Mouse (Mus musculus): ENCODE data around the gene Lcor. TPM values are rescaled to one million over a fixed set of nuclear protein-coding genes. Genes with fewer than 3 reads are reported as not detected.
A peak's percentile ranks its signal among the peaks of the same experiment; 100 is the strongest.

The Lcor gene
- 4.2 and 4.6 TPM in 2 replicates for polyA plus RNA-seq (2012; rRNA removed)

DNA sequence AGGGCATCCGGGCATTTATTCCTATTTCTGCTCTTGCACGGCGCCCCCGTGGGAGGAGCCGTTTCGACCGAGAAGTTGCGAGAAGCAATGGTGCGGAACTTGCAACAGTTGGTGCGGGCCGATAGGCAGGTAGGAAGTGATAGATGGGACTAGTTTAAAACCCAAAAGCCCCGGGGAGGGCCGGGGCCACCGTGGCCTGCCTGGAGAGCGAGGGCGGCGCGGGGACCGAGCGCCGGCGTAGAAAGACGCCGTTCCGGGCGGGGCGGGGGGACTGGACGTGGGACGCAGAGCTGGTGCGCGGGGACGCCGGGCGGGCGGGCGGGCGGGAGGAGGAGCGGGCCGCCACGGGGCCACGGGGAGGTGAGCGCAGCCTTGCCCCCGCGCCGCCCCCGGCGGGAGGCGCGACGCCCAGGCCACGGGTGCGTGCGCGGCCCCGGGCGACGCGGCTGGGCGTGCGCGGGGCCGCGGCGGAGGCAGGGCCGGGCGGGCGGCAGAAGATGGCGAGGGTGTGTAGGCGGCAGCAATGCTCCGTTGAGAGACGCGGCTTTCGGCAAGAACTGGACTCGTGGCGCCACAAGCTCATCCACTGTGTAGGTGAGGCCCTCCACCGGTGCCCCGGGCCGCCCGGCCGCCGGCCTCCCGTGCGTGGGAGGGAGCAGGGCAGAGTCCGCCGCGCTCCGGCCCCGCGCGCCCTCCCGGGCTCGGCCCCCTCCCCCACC is at the start of gene Lcor:
Gene Lcor (plus strand): TSS at position 448 of the 719 bp plus-strand sequence.
- WGBS = under 1% methylated on average over 79 of the region's 92 CpGs
- Histone ChIP-seq H3K4me1 (ENCODE audit: control insufficient read depth, insufficient read depth, low read length) (peaks cover 5% of the 10 kb centered on the region; the same call in 1 of the 2 replicates), H3K27me3 (ENCODE audit: control insufficient read depth, insufficient read depth, low read length) (no peaks in the 10 kb centered on the region), H3K4me3 (replicated peaks; ENCODE audit: insufficient read depth, low read depth, low read length) (peak within 1 kb of the TSS; percentile 92), H3K27ac (ENCODE audit: insufficient read depth, low read length) (peak within 1 kb of the TSS; percentile 94)
- peak; percentile 86 to 91 for DNase-seq
- TF ChIP-seq CTCF (IDR thresholded peaks at IDR 0.05; ENCODE audit: borderline replicate concordance, insufficient read depth, low read depth, low read length) = no peak
- peak; percentile 89 for TF ChIP-seq POLR2A (IDR thresholded peaks at IDR 0.05; ENCODE audit: borderline replicate concordance, insufficient read depth, low read length)

DNA sequence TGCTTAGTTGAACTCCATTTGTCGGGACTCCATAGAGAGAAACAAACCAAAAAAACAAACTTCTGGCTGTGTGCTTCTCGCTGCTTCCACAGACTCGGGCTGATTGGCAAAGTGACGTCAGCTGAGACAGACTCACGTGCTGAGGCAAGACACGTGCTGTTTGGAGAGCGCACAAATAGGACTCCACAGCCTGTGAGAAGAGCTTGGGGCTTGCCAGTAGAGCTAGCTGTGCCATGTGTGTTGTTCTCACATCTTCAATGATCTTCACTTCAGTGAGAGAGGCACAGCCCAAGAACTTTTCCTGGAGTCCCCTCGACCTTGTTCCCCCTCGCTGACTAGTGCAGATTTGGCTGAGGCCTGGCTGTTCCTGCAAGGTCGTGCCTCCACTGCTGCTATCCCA is 47.1 kb upstream of the Lcor start:
- no peak for TF ChIP-seq POLR2A (IDR thresholded peaks at IDR 0.05; ENCODE audit: borderline replicate concordance, insufficient read depth, low read length)
- no peak for TF ChIP-seq CTCF (IDR thresholded peaks at IDR 0.05; ENCODE audit: borderline replicate concordance, insufficient read depth, low read depth, low read length)
- DNase-seq = no peak
- H3K27me3 ChIP-seq (ENCODE audit: control insufficient read depth, insufficient read depth, low read length) = no peaks in the 10 kb centered on the region
- H3K4me3 ChIP-seq (replicated peaks; ENCODE audit: insufficient read depth, low read depth, low read length) = no peak overlapping the region
- 90% methylated on average over 10 of the region's 10 CpGs for WGBS
- no peak overlapping the region for H3K27ac ChIP-seq (ENCODE audit: insufficient read depth, low read length)
- peaks cover 3% of the 10 kb centered on the region; the same call in 1 of the 2 replicates for H3K4me1 ChIP-seq (ENCODE audit: control insufficient read depth, insufficient read depth, low read length)

DNA sequence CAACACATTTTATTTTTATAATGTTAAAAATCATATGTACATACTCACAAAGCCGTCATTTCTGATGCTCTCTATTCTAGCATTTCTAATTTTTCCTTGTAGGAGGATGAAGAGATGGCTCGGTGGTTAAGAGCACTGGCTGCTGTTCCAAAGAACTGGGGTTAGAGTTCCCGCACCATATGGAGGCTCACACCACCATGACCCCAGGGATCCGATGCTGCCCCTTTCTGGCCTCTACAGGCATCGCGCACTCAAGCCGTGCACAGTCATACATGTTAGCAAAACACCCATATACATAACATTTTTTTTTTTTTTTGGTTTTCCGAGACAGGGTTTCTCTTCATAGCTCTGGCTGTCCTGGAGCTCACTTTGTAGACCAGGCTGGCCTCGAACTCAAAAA is 46.0 kb upstream of the Lcor start:
- Histone ChIP-seq H3K27ac (ENCODE audit: insufficient read depth, low read length) (no peak overlapping the region), H3K27me3 (ENCODE audit: control insufficient read depth, insufficient read depth, low read length) (no peaks in the 10 kb centered on the region), H3K4me1 (ENCODE audit: control insufficient read depth, insufficient read depth, low read length) (peaks cover 3% of the 10 kb centered on the region; the same call in 1 of the 2 replicates), H3K4me3 (replicated peaks; ENCODE audit: insufficient read depth, low read depth, low read length) (no peak overlapping the region)
- no peak for DNase-seq
- TF ChIP-seq CTCF (IDR thresholded peaks at IDR 0.05; ENCODE audit: borderline replicate concordance, insufficient read depth, low read depth, low read length) (no peak), POLR2A (IDR thresholded peaks at IDR 0.05; ENCODE audit: borderline replicate concordance, insufficient read depth, low read length) (no peak)
- WGBS = 92% methylated on average over 9 of the region's 9 CpGs

DNA sequence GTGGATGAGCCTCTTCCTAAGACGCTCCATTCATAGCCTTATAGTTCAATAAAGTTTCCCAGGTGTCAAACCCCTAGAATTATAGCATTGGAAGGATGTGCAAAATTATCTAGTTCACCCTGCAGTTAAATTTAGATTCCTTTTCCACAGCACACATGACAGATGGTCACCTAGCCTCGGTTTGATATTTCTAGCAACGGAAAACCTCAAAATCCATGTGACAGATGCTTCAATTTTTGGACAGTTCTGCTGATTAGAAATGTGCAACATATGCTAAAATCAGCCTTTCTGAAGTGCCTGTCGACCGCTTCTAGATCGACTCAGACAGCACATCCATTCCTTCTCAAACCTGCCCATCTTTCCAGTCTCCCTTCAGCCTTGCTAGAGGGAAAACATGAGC is 43.5 kb upstream of the Lcor start:
- Histone ChIP-seq H3K4me3 (replicated peaks; ENCODE audit: insufficient read depth, low read depth, low read length) (no peak overlapping the region), H3K27ac (ENCODE audit: insufficient read depth, low read length) (no peak overlapping the region), H3K27me3 (ENCODE audit: control insufficient read depth, insufficient read depth, low read length) (no peaks in the 10 kb centered on the region), H3K4me1 (ENCODE audit: control insufficient read depth, insufficient read depth, low read length) (peaks cover 3% of the 10 kb centered on the region; the same call in 1 of the 2 replicates)
- 25% methylated on average over 6 of the region's 6 CpGs for WGBS
- TF ChIP-seq POLR2A (IDR thresholded peaks at IDR 0.05; ENCODE audit: borderline replicate concordance, insufficient read depth, low read length) = no peak
- no peak for TF ChIP-seq CTCF (IDR thresholded peaks at IDR 0.05; ENCODE audit: borderline replicate concordance, insufficient read depth, low read depth, low read length)
- DNase-seq = peak; percentile 30 to 82

DNA sequence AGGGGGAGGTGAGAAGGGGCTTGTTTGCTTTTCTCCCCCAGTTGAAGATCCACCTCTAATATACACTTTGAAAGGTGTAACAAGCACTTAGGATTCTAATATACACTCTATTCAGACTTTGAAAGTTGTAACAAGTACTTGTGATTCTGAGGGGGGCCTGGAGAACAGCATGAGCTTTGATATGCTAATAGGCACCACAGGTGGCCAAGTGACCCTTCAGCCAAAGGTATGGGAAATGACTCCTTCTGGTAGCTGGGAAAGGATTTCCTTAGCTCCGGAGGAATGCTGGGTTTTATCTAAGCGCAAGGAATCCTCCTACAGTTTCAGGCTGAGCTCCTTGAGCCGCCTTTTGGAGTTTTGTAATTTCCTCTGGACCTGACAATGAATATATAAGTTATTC is 41.0 kb upstream of the Lcor start:
- TF ChIP-seq POLR2A (IDR thresholded peaks at IDR 0.05; ENCODE audit: borderline replicate concordance, insufficient read depth, low read length) (no peak), CTCF (IDR thresholded peaks at IDR 0.05; ENCODE audit: borderline replicate concordance, insufficient read depth, low read depth, low read length) (no peak)

DNA sequence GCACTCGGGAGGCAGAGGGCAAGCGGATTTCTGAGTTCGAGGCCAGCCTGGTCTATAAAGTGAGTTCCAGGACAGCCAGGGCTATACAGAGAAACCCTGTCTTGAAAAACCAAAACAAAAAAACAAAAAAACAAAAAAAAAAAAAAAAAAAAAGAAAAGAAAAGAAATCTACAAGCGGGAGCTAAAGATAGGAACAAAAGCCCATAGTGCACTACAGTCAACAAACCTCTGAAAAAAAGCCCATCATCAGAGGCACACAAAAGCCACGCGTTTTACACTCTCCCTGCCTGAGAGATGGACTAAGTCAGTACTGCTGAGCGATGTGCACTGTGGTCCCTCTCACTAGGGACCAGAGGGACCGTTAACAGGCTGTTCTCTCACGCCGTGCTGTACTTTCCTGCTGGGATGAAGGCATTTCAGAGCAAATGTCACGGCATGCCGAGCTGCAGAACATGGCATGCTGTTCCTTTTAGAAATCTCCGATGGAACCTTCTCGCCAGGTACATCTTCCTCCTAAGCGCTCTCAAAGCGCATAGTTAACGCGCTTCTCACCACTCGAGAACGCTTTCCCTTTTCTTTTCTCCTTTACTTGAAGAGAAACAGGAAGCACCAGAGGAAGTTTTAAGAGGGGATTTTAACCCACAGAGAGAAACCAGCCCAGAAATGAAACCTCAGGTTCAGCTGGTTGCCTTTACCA is 40.4 kb upstream of the Lcor start:
- Histone ChIP-seq H3K27me3 (ENCODE audit: control insufficient read depth, insufficient read depth, low read length) (no peaks in the 10 kb centered on the region), H3K27ac (ENCODE audit: insufficient read depth, low read length) (no peak overlapping the region), H3K4me1 (ENCODE audit: control insufficient read depth, insufficient read depth, low read length) (peaks cover 3% of the 10 kb centered on the region; the same call in 1 of the 2 replicates), H3K4me3 (replicated peaks; ENCODE audit: insufficient read depth, low read depth, low read length) (peak overlapping the region; percentile 51)
- peak; percentile 35 to 36 for DNase-seq
- TF ChIP-seq POLR2A (IDR thresholded peaks at IDR 0.05; ENCODE audit: borderline replicate concordance, insufficient read depth, low read length) = no peak
- no peak for TF ChIP-seq CTCF (IDR thresholded peaks at IDR 0.05; ENCODE audit: borderline replicate concordance, insufficient read depth, low read depth, low read length)
- 26% methylated on average over 20 of the region's 20 CpGs for WGBS

More for the DNA sequence above, 41.0 kb upstream of the Lcor start:
- Histone ChIP-seq H3K27me3 (ENCODE audit: control insufficient read depth, insufficient read depth, low read length) (no peaks in the 10 kb centered on the region), H3K4me1 (ENCODE audit: control insufficient read depth, insufficient read depth, low read length) (peaks cover 3% of the 10 kb centered on the region; the same call in 1 of the 2 replicates), H3K27ac (ENCODE audit: insufficient read depth, low read length) (no peak overlapping the region), H3K4me3 (replicated peaks; ENCODE audit: insufficient read depth, low read depth, low read length) (no peak overlapping the region)
- 56% methylated on average over 3 of the region's 3 CpGs for WGBS
- no peak for DNase-seq

DNA sequence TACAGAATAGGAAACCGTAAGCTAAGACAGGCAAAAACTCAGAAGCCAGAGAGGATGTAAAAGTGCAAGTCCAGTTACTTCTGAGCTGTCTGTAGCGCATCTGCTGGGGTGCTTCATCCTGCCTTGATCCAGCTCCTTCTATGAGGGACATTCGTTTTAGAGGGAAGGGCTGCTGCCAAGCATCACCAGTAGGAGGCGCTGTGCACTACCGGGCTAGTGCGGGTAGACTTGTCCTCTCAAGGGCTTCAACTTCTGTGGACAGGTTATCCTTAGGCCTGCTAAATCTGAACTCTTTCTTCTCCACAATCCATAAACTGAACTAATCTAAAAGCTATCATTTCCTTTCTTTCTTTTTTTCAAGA is 39.8 kb upstream of the Lcor start:
- TF ChIP-seq POLR2A (IDR thresholded peaks at IDR 0.05; ENCODE audit: borderline replicate concordance, insufficient read depth, low read length) (no peak), CTCF (IDR thresholded peaks at IDR 0.05; ENCODE audit: borderline replicate concordance, insufficient read depth, low read depth, low read length) (peak; percentile 71)
- Histone ChIP-seq H3K4me1 (ENCODE audit: control insufficient read depth, insufficient read depth, low read length) (peaks cover 3% of the 10 kb centered on the region; the same call in 1 of the 2 replicates), H3K4me3 (replicated peaks; ENCODE audit: insufficient read depth, low read depth, low read length) (no peak overlapping the region), H3K27ac (ENCODE audit: insufficient read depth, low read length) (no peak overlapping the region), H3K27me3 (ENCODE audit: control insufficient read depth, insufficient read depth, low read length) (no peaks in the 10 kb centered on the region)
- peak; percentile 26 to 48 for DNase-seq
- 26% methylated on average over 6 of the region's 6 CpGs for WGBS
